Mouse (Mus musculus) ES-Bruce4 (cell line): Measurements from ENCODE around the gene Ccdc85c. TPM values are rescaled to one million over a fixed set of nuclear protein-coding genes. Genes with fewer than 3 reads are reported as not detected.

Experiments used
- H3K27ac ChIP-seq: 2 replicates; pipeline ENCODE4 v1.5.1; 2012; ENCODE audit warnings: low read length, inconsistent platforms; ENCODE audit not compliant: insufficient read depth
- H3K27me3 ChIP-seq: 2 replicates; pipeline ENCODE4 v1.6.1; 2012; ENCODE audit warnings: mild to moderate bottlenecking, low read length, inconsistent platforms; ENCODE audit not compliant: control insufficient read depth, poor library complexity, insufficient read depth, severe bottlenecking
- H3K36me3 ChIP-seq: 2 replicates; pipeline ENCODE4 v1.6.1; 2012; ENCODE audit warnings: inconsistent platforms, mild to moderate bottlenecking, low read length, moderate library complexity; ENCODE audit not compliant: control insufficient read depth, poor library complexity, insufficient read depth, severe bottlenecking
- H3K4me1 ChIP-seq: one replicate; pipeline ENCODE4 v1.8.1; 2011; ENCODE audit warnings: low read length; ENCODE audit not compliant: control insufficient read depth, insufficient read depth
- H3K4me3 ChIP-seq: 2 replicates; pipeline ENCODE4 v1.5.1; 2011; ENCODE audit warnings: low read depth, mild to moderate bottlenecking, low read length
- H3K9ac ChIP-seq: 2 replicates; pipeline ENCODE4 v1.6.1; 2012; ENCODE audit warnings: low read depth, mild to moderate bottlenecking, inconsistent platforms; ENCODE audit not compliant: poor library complexity, severe bottlenecking
- H3K9me3 ChIP-seq: replicated peaks from 2 replicates; pipeline ENCODE4 v1.6.1; 2012; ENCODE audit warnings: mild to moderate bottlenecking, low read length, inconsistent platforms; ENCODE audit not compliant: control insufficient read depth, poor library complexity, insufficient read depth, severe bottlenecking
- CTCF ChIP-seq: IDR thresholded peaks from one replicate; pipeline ENCODE4 v1.8.1; 2011; ENCODE audit warnings: low read depth, low read length
- EP300 ChIP-seq: IDR thresholded peaks from 2 replicates; pipeline ENCODE4 v1.6.1; 2011; ENCODE audit warnings: low read depth, low read length; ENCODE audit not compliant: insufficient read depth
- POLR2A ChIP-seq: IDR thresholded peaks from one replicate; pipeline ENCODE4 v1.8.1; 2011; ENCODE audit warnings: low read length; ENCODE audit not compliant: insufficient read depth
- polyA plus RNA-seq: library from polyadenylated mRNA; stranded (reverse); fragments of >200 nt; gene quantifications from 2 replicates; pipeline ENCODE4 v1.2.4, GENCODE M21; 2011; ENCODE audit warnings: low read depth; ENCODE audit not compliant: missing spikeins, insufficient read depth, insufficient read length

Ccdc85c gene
- polyA plus RNA-seq, 1 experiment: 21.0 TPM

- Histone ChIP-seq H3K4me3 (no peak overlapping the region), H3K9me3 (no peaks in the 10 kb centered on the region), H3K36me3 (no peaks in the 10 kb centered on the region), H3K4me1 (peaks cover 11% of the 10 kb centered on the region), H3K27me3 (no peaks in the 10 kb centered on the region), H3K9ac (no peak overlapping the region), H3K27ac (no peak overlapping the region)
- TF ChIP-seq POLR2A: no peak
- no peak for TF ChIP-seq EP300
- TF ChIP-seq CTCF: no peak
These were observed 15.7 kb downstream of the Ccdc85c start for GRCm38 (mm10) chr12:108259322-108260049.

GRCm38 (mm10) chr12:108256734-108257133, 18.5 kb downstream of the Ccdc85c start:
- Histone ChIP-seq H3K27ac (no peak overlapping the region), H3K27me3 (no peaks in the 10 kb centered on the region), H3K4me1 (peaks cover 11% of the 10 kb centered on the region)

GRCm38 (mm10) chr12:108255960-108256359, 19.3 kb downstream of the Ccdc85c start:
- Histone ChIP-seq H3K9ac (no peak overlapping the region), H3K4me1 (peaks cover 11% of the 10 kb centered on the region), H3K9me3 (no peaks in the 10 kb centered on the region), H3K27me3 (no peaks in the 10 kb centered on the region), H3K36me3 (no peaks in the 10 kb centered on the region), H3K27ac (no peak overlapping the region), H3K4me3 (no peak overlapping the region)
- no peak for TF ChIP-seq CTCF
- no peak for TF ChIP-seq POLR2A

More at GRCm38 (mm10) chr12:108256734-108257133, 18.5 kb downstream of the Ccdc85c start:
- TF ChIP-seq POLR2A (no peak), CTCF (no peak), EP300 (no peak)
- Histone ChIP-seq H3K4me3 (no peak overlapping the region), H3K9ac (no peak overlapping the region), H3K9me3 (no peaks in the 10 kb centered on the region), H3K36me3 (no peaks in the 10 kb centered on the region)

DNA sequence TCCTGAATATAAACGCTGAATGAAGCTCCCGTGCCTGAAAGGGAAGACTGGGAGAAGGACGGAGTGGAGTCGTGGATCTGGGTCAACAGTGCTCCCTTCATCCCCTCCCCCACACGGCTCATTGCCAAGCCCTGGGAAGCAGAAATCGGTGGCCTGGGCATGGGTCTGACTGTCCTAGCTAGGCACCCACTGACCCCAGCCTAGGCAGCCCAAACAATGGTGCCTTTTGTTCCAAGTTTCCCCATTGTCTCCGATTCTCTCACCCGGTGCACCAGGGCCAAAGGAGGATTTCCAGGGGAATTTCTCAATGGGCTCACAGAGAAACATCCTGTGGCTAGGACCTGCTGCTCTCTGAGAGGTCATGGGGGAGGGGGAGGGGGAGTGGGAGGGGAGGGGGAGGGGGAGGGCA, 19.7 kb downstream of the Ccdc85c start:
- Histone ChIP-seq H3K27me3 (no peaks in the 10 kb centered on the region), H3K4me1 (peaks cover 11% of the 10 kb centered on the region), H3K9me3 (no peaks in the 10 kb centered on the region), H3K27ac (no peak overlapping the region), H3K4me3 (no peak overlapping the region), H3K36me3 (no peaks in the 10 kb centered on the region), H3K9ac (no peak overlapping the region)
- TF ChIP-seq POLR2A (no peak), CTCF (no peak), EP300 (no peak)

DNA sequence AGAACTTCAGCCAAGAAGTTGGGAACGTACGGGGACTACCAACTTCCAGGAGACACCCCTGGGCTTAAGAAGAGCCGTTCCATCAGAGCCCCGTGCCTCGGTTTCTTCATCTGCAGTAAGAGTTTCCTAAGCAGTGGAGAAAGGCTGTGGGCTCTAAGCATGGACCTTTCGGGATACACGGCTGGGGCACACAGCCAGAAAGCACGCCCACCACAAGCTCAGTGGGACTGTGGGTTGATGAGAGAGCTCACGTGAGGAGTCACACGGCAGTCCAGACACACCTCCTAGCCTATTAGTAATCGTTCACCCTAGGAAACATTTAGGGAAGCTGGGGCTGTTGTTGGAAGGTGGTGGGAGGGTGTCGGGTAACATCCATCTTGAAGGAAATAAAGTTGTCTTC, 22.2 kb downstream of the Ccdc85c start:
- Histone ChIP-seq H3K9me3 (no peaks in the 10 kb centered on the region), H3K4me1 (peaks cover 11% of the 10 kb centered on the region), H3K27me3 (no peaks in the 10 kb centered on the region), H3K27ac (no peak overlapping the region), H3K4me3 (no peak overlapping the region), H3K9ac (no peak overlapping the region), H3K36me3 (no peaks in the 10 kb centered on the region)
- no peak for TF ChIP-seq POLR2A
- no peak for TF ChIP-seq EP300
- no peak for TF ChIP-seq CTCF

DNA sequence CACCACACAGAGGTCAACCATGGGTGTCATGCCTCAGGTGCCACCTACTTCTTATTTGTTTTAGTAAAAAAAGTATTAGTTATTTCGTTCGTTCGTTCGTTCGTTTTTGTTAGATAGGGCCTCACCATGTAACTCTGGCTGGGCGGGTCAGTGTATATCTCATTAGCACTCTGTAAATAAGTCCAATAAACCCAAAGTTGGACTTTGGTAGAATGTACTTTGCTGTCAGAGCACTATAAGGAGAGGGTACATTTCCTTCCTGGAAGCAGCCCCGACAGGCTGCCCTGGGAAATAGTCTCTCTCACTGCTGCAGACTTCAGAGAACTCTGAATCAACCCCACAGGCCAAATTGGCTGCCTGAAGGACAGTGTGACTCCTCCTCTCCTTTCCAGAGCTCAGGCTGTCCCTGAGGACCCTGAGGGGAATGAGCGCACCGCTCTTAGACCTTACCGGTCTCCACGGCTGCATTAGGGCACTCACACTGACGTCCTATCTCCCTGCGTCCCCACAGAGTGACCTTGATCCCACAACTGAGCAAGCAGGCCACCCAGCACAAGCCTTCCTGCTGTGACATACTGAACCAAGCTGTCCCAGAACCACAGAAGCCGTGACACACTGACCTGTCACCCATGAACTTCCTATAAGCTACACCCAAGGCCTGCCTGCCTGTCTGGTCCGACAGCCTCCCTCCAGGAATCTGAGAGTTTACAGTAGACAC, 23.2 kb downstream of the Ccdc85c start:
- H3K4me1 ChIP-seq: peaks cover 11% of the 10 kb centered on the region
- no peak overlapping the region for H3K27ac ChIP-seq
- no peaks in the 10 kb centered on the region for H3K36me3 ChIP-seq
- H3K9me3 ChIP-seq: no peaks in the 10 kb centered on the region
- no peak overlapping the region for H3K9ac ChIP-seq
- TF ChIP-seq POLR2A: no peak
- no peak for TF ChIP-seq CTCF
- no peak for TF ChIP-seq EP300
- H3K4me3 ChIP-seq: no peak overlapping the region
- H3K27me3 ChIP-seq: no peaks in the 10 kb centered on the region
